In the genomic region with DNA sequence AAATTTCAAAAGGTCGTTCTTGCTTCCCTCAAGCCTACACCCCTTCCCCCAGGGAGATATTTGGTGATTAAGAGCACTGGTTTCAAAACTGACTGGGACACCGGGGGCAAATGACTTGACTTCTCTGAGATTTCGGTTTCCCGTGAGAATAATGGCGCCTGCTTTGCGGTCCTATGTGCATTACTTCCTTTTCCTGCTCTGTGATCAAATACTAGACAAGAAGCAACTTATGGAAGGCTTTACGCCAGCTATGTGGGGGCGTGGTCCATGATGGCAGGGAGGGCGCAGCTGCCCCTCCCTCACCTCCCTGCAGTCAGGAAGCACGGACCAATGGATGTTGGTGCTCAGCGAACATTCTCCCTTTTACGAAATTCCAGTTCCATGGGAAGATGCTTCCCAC, we compare ENCODE assay signal across 9 mouse cellular contexts. TPM values are rescaled to one million over a fixed set of nuclear protein-coding genes. Genes with fewer than 3 reads are reported as not detected.
A peak's percentile ranks its signal among the peaks of the same experiment; 100 is the strongest.
DNase-seq lines count a peak whose midpoint lies in the region; ATAC-seq and TF ChIP-seq lines count a peak whose summit lies in the region.
"Had no signal": no experiment of that assay in that cellular context is flagged by ENCODE, and none has a peak within 500 bp of the region (broad histone marks: within the 10 kb centered on the region; RNA-seq: fewer than 3 reads in every experiment).

No protein-coding gene starts in this region.

- peak overlapping the region; percentile 37; the same call in 1 of the 2 replicates for H3K4me3 ChIP-seq in gastrocnemius, adult 2 months
- H3K4me3 ChIP-seq in spleen, adult 2 months (ENCODE audit: extremely low read depth, insufficient read depth, insufficient read length), result 0 out of 2 replicates have a peak overlapping the region, but pooled peaks have one; percentile 7
- peak overlapping the region; percentile 31 for H3K4me3 ChIP-seq in liver, embryonic 12.5 days

- no peaks in the 10 kb centered on the region for H3K9me3 ChIP-seq in liver, embryonic 12.5 days (replicated peaks)

- no peak for ATAC-seq in liver, embryonic 12.5 days
- no peak for ATAC-seq in erythroblast, adult 5-6 weeks (replicated peaks; ENCODE audit: low FRiP score, poor library complexity, severe bottlenecking)

- H3K4me1 ChIP-seq in spleen, adult 2 months (ENCODE audit: control insufficient read depth, insufficient read depth, insufficient read length), result no peaks in the 10 kb centered on the region
- H3K4me1 ChIP-seq in liver, embryonic 12.5 days, result 0 out of 2 replicates have a peak, but pooled peaks cover 6% of the 10 kb centered on the region

- no peaks in the 10 kb centered on the region for H3K36me3 ChIP-seq in spleen, adult 2 months (ENCODE audit: control insufficient read depth, insufficient read depth, low read length)
- no peaks in the 10 kb centered on the region for H3K36me3 ChIP-seq in liver, embryonic 12.5 days

- peak overlapping the region; percentile 60 for H3K4me2 ChIP-seq in liver, embryonic 12.5 days

- 63% methylated on average over 12 of the region's 12 CpGs for WGBS in spleen, adult 2 months
- WGBS in liver, embryonic 12.5 days (ENCODE audit: insufficient replicate concordance), result 49% methylated on average over 12 of the region's 12 CpGs

- TF ChIP-seq POLR2A in spleen, adult 2 months (IDR thresholded peaks at IDR 0.05; ENCODE audit: low read depth, low read length), result no peak

- no peaks in the 10 kb centered on the region for H3K27me3 ChIP-seq in spleen, adult 2 months (ENCODE audit: control insufficient read depth, insufficient read depth, low read length)
- H3K27me3 ChIP-seq in liver, embryonic 12.5 days (replicated peaks), result no peaks in the 10 kb centered on the region; the same call in 1 of the 2 replicates

- no peak for TF ChIP-seq CTCF in gastrocnemius, adult 2 months (IDR thresholded peaks at IDR 0.05)
- TF ChIP-seq CTCF in spleen, adult 2 months (IDR thresholded peaks at IDR 0.05; ENCODE audit: extremely low read depth, insufficient read depth, insufficient read length, insufficient replicate concordance), result no peak

- no peak for DNase-seq in gastrocnemius, adult 2 months
- no peak for DNase-seq in gastrocnemius, postnatal 10 days
- DNase-seq in spleen, adult 2 months (ENCODE audit: low read depth in 1 of 2, low spot score in 2 of 2), result no peak
- no peak for DNase-seq in spleen, adult 12 weeks (ENCODE audit: low spot score)
- DNase-seq in right cerebral cortex, postnatal 10 days (ENCODE audit: low spot score in 2 of 2), result no peak
- no peak for DNase-seq in yolk sac, embryonic 10.5 days (ENCODE audit: low spot score)

- H3K27ac ChIP-seq in gastrocnemius, adult 2 months, result no peak overlapping the region
- no peak overlapping the region for H3K27ac ChIP-seq in spleen, adult 2 months (ENCODE audit: insufficient read depth, low read length)
- H3K27ac ChIP-seq in liver, embryonic 12.5 days, result no peak overlapping the region

- intact Hi-C loops in gastrocnemius, adult 2 months (cut with DNase I), result no loop called here

- no peak overlapping the region for H3K9ac ChIP-seq in liver, embryonic 12.5 days

RNA-seq across cellular contexts. Expression of a gene that starts 28.5 kb away (rescaled TPM):
- 1,000 to 10,000 TPM in 1 of 2 experiments, 100 to 1,000 TPM in 1; 838 to 1,075 TPM for total RNA-seq in gastrocnemius, adult 2 months (2021)
- 1,000 to 10,000 TPM; 1,302 to 1,393 TPM for total RNA-seq in gastrocnemius, postnatal 10 days (2021)
- 1,903 and 2,009 TPM in 2 replicates for polyA plus RNA-seq in spleen, adult 2 months (2012; rRNA removed)
- polyA plus RNA-seq in liver, embryonic 12.5 days (2016; fragmentation: Nextera tagmentation; extraction: Ambion mirVana), result 1,522 and 1,647 TPM in 2 replicates
- 531 and 573 TPM in 2 replicates for total RNA-seq in erythroblast, adult 5-6 weeks (2015; ENCODE audit: low replicate concordance)
- total RNA-seq in erythroblast, adult 5-6 weeks (2017; ENCODE audit: low replicate concordance), result 408 and 804 TPM in 2 replicates

RNA-seq across cellular contexts. Expression of a gene that starts 38.1 kb away (rescaled TPM):
- not detected for total RNA-seq in gastrocnemius, adult 2 months (2021)
- 1 to 10 TPM in 1 of 2 experiments, under 1 TPM in 1; 0.56 to 1.3 TPM for total RNA-seq in gastrocnemius, postnatal 10 days (2021)
- polyA plus RNA-seq in spleen, adult 2 months (2012; rRNA removed), result 0.82 and 1.9 TPM in 2 replicates
- 21.3 and 24.3 TPM in 2 replicates for polyA plus RNA-seq in liver, embryonic 12.5 days (2016; fragmentation: Nextera tagmentation; extraction: Ambion mirVana)
- total RNA-seq in erythroblast, adult 5-6 weeks (2015; ENCODE audit: low replicate concordance), result 14.2 and 16.5 TPM in 2 replicates
- total RNA-seq in erythroblast, adult 5-6 weeks (2017; ENCODE audit: low replicate concordance), result 6.7 and 8.8 TPM in 2 replicates
- total RNA-seq: adrenal gland, adult 18-20 months had no signal

RNA-seq across cellular contexts. Expression of a gene that starts 53.4 kb away (rescaled TPM):
- 100 to 1,000 TPM; 290 to 325 TPM for total RNA-seq in gastrocnemius, adult 2 months (2021)
- total RNA-seq in gastrocnemius, postnatal 10 days (2021), result 100 to 1,000 TPM; 336 to 338 TPM
- polyA plus RNA-seq in spleen, adult 2 months (2012; rRNA removed), result 75.1 and 98.9 TPM in 2 replicates
- polyA plus RNA-seq in liver, embryonic 12.5 days (2016; fragmentation: Nextera tagmentation; extraction: Ambion mirVana), result 797 and 813 TPM in 2 replicates
- total RNA-seq in erythroblast, adult 5-6 weeks (2015; ENCODE audit: low replicate concordance), result 207 and 213 TPM in 2 replicates
- 166 and 173 TPM in 2 replicates for total RNA-seq in erythroblast, adult 5-6 weeks (2017; ENCODE audit: low replicate concordance)

RNA-seq across cellular contexts. Expression of a gene that starts 53.5 kb away (rescaled TPM):
- total RNA-seq in gastrocnemius, adult 2 months (2021), result 1 to 10 TPM; 6.0 to 7.3 TPM
- 10 to 100 TPM; 16.9 to 21.3 TPM for total RNA-seq in gastrocnemius, postnatal 10 days (2021)
- 14.8 and 17.9 TPM in 2 replicates for polyA plus RNA-seq in spleen, adult 2 months (2012; rRNA removed)
- polyA plus RNA-seq in liver, embryonic 12.5 days (2016; fragmentation: Nextera tagmentation; extraction: Ambion mirVana), result 48.4 and 51.0 TPM in 2 replicates
- total RNA-seq in erythroblast, adult 5-6 weeks (2015; ENCODE audit: low replicate concordance), result 30.4 and 34.7 TPM in 2 replicates
- 21.2 and 23.1 TPM in 2 replicates for total RNA-seq in erythroblast, adult 5-6 weeks (2017; ENCODE audit: low replicate concordance)
